Mouse (Mus musculus) ES-Bruce4 (cell line): ENCODE measurements around the gene Dhh. TPM values are rescaled to one million over a fixed set of nuclear protein-coding genes. Genes with fewer than 3 reads are reported as not detected.
"Not testable (repeated sequence)": the region's sequence is repeated elsewhere in the genome, so short reads cannot be mapped to it uniquely, and the experiment has no call there.

Source experiments
- H3K27ac ChIP-seq: 2 replicates; pipeline ENCODE4 v1.5.1; 2012; ENCODE audit warnings: low read length, inconsistent platforms; ENCODE audit not compliant: insufficient read depth
- H3K27me3 ChIP-seq: 2 replicates; pipeline ENCODE4 v1.6.1; 2012; ENCODE audit warnings: mild to moderate bottlenecking, low read length, inconsistent platforms; ENCODE audit not compliant: control insufficient read depth, poor library complexity, insufficient read depth, severe bottlenecking
- H3K36me3 ChIP-seq: 2 replicates; pipeline ENCODE4 v1.6.1; 2012; ENCODE audit warnings: inconsistent platforms, mild to moderate bottlenecking, low read length, moderate library complexity; ENCODE audit not compliant: control insufficient read depth, poor library complexity, insufficient read depth, severe bottlenecking
- H3K4me1 ChIP-seq: one replicate; pipeline ENCODE4 v1.8.1; 2011; ENCODE audit warnings: low read length; ENCODE audit not compliant: control insufficient read depth, insufficient read depth
- H3K4me3 ChIP-seq: 2 replicates; pipeline ENCODE4 v1.5.1; 2011; ENCODE audit warnings: low read depth, mild to moderate bottlenecking, low read length
- H3K9ac ChIP-seq: 2 replicates; pipeline ENCODE4 v1.6.1; 2012; ENCODE audit warnings: low read depth, mild to moderate bottlenecking, inconsistent platforms; ENCODE audit not compliant: poor library complexity, severe bottlenecking
- H3K9me3 ChIP-seq: replicated peaks from 2 replicates; pipeline ENCODE4 v1.6.1; 2012; ENCODE audit warnings: mild to moderate bottlenecking, low read length, inconsistent platforms; ENCODE audit not compliant: control insufficient read depth, poor library complexity, insufficient read depth, severe bottlenecking
- CTCF ChIP-seq: IDR thresholded peaks from one replicate; pipeline ENCODE4 v1.8.1; 2011; ENCODE audit warnings: low read depth, low read length
- EP300 ChIP-seq: IDR thresholded peaks from 2 replicates; pipeline ENCODE4 v1.6.1; 2011; ENCODE audit warnings: low read depth, low read length; ENCODE audit not compliant: insufficient read depth
- POLR2A ChIP-seq: IDR thresholded peaks from one replicate; pipeline ENCODE4 v1.8.1; 2011; ENCODE audit warnings: low read length; ENCODE audit not compliant: insufficient read depth
- polyA plus RNA-seq: library from polyadenylated mRNA; stranded (reverse); fragments of >200 nt; gene quantifications from 2 replicates; pipeline ENCODE4 v1.2.4, GENCODE M21; 2011; ENCODE audit warnings: low read depth; ENCODE audit not compliant: missing spikeins, insufficient read depth, insufficient read length

The Dhh gene
- polyA plus RNA-seq, 1 experiment, result 0.40 TPM

DNA sequence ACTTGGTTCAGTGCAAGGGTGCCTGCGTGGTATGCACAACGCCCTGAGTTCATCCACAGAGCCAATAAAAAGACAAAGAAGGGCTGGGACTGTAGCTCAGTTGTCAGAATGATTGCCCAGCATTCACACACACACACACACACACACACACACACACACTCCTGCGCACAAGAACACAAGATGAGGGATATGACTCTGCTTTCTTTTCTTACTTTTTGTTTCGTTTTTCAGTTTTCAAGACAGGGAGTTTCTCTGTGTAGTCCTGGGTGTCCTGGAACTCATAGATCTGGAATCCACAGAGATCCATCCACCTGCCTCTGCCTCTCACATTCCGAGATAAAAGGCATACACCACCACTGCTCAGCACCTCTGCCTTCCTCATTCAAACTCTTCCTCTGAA is 29.2 kb upstream of the Dhh start:
- TF ChIP-seq POLR2A (no peak), EP300 (no peak), CTCF (no peak)
- no peak overlapping the region for H3K27ac ChIP-seq
- H3K4me3 ChIP-seq, result no peak overlapping the region
- H3K27me3 ChIP-seq, result no peaks in the 10 kb centered on the region
- peaks cover 11% of the 10 kb centered on the region for H3K36me3 ChIP-seq
- no peaks in the 10 kb centered on the region for H3K9me3 ChIP-seq
- H3K4me1 ChIP-seq, result no peaks in the 10 kb centered on the region
- no peak overlapping the region for H3K9ac ChIP-seq

DNA sequence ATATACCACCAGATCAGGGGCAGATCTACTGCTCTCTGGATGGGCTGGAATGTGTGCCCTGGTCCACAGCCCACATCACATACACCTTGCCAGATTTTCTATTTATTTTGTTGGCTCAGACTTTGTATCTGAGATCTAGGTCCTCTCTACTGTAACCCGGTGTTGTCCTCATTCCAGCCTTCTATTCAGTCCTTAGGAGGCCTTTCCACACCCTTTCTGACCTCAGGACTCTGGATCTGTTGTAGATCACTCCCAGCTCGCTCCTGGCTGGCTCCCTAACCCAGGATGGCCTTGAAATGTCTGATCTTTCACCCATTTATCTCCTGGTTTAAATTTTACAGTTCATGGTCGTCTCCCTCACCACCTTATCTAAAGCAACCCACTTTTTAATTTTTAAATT is 26.3 kb upstream of the Dhh start:
- Histone ChIP-seq H3K9ac (no peak overlapping the region), H3K36me3 (no peaks in the 10 kb centered on the region), H3K9me3 (no peaks in the 10 kb centered on the region), H3K27me3 (no peaks in the 10 kb centered on the region), H3K27ac (no peak overlapping the region), H3K4me3 (no peak overlapping the region), H3K4me1 (no peaks in the 10 kb centered on the region)
- TF ChIP-seq CTCF, result no peak
- TF ChIP-seq POLR2A, result no peak
- TF ChIP-seq EP300, result no peak

DNA sequence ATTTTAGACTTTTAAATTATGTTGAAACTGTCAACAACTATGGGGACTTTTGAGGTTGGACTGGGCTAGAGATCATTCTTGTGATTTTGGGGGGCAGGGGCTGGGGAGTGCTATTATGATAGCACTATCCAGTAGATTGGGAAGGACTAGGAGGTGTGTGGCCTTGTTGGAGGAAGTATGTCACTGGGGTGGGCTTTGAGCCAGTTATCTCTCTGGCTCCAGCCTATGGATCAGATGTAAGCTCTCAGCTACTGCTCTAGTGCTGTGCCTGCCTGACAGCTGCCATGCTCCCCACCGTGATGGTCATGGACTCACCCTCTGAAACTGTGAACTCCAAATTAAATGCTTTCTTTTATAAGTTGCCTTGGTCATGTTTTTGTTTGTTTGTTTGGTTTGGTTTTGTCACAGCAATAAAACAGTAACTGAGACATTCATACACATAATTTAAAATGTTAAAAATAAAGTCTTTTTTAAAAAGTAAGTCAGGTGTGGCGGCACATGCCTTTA is 24.7 kb upstream of the Dhh start:
- Histone ChIP-seq H3K4me3 (no peak overlapping the region), H3K9me3 (no peaks in the 10 kb centered on the region), H3K9ac (no peak overlapping the region), H3K27me3 (no peaks in the 10 kb centered on the region), H3K27ac (no peak overlapping the region), H3K36me3 (no peaks in the 10 kb centered on the region), H3K4me1 (no peaks in the 10 kb centered on the region)
- TF ChIP-seq EP300 (no peak), CTCF (no peak), POLR2A (no peak)

DNA sequence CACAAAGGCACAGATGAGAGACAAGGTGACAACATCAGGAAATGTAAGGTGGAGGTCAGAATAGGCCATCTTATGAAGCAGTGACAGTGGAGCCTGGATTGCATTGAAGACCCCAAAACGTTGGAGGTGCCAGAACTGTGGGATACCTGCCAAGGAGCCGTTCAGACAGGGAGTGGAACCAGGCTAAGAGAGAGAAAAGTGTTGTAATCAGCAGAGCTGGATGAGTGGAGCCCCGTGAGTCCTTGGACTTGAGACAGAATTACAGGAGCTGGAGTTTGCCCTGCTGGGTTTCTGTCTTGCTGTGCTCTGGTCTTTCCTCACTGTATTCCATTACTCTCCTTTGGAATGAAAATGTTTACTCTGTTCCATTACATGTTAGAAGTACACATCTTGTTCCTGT is 24.2 kb upstream of the Dhh start:
- Histone ChIP-seq H3K36me3 (no peaks in the 10 kb centered on the region), H3K4me3 (no peak overlapping the region), H3K27ac (no peak overlapping the region), H3K27me3 (no peaks in the 10 kb centered on the region), H3K9ac (no peak overlapping the region), H3K4me1 (no peaks in the 10 kb centered on the region), H3K9me3 (no peaks in the 10 kb centered on the region)
- TF ChIP-seq POLR2A (no peak), EP300 (no peak), CTCF (no peak)

DNA sequence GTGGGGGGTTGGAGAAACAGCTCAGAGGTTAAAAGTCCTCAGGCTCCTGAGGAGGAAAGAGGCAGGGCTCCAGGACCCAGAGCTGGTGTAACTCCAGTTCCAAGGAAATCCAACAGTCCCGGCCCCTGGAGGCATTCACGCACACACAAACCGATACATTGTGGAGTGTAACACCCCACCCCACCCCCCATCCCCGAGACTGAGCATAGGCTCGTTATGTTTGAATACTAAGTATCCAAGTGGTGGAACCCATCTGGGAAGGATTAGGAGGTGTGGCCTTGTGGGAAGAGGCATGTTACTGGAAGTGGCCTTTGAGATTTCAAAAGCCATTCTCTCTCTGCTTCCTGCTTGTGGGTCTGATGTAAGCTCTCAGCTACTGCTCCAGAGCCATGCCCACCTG is 23.2 kb upstream of the Dhh start:
- no peaks in the 10 kb centered on the region for H3K36me3 ChIP-seq
- TF ChIP-seq CTCF, result no peak
- H3K27ac ChIP-seq, result no peak overlapping the region
- no peak overlapping the region for H3K4me3 ChIP-seq
- no peak overlapping the region for H3K9ac ChIP-seq
- no peaks in the 10 kb centered on the region for H3K27me3 ChIP-seq
- no peaks in the 10 kb centered on the region for H3K4me1 ChIP-seq
- H3K9me3 ChIP-seq, result no peaks in the 10 kb centered on the region

DNA sequence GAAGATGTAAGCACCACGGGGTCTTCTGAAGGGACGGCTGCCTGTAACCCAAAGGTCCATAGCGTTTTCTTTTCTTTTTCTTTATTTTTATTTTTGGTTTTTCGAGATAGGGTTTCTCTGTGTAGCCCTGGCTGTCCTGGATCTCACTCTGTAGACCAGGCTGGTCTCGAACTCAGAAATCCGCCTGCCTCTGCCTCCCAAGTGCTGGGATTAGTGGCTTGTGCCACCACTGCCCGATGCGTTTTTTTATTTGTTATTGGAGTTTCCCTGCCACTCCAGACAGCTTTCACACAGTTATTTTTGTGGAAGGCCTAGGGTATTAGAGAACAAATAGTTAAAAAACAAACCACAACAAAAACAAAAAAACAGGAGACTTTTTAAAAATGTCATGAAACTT is 20.2 kb upstream of the Dhh start:
- H3K4me1 ChIP-seq, H3K9me3 ChIP-seq, H3K36me3 ChIP-seq, H3K27ac ChIP-seq, H3K27me3 ChIP-seq: not testable (repeated sequence)
- Histone ChIP-seq H3K4me3 (peak overlapping the region; percentile 80), H3K9ac (peak overlapping the region; percentile 72)
